Mouse (Mus musculus): ENCODE measurements around the gene Galr2. TPM values are rescaled to one million over a fixed set of nuclear protein-coding genes. Genes with fewer than 3 reads are reported as not detected.

Gene Galr2
- polyA plus RNA-seq, 1 experiment from 2014 or later, result 2.2 TPM

DNA sequence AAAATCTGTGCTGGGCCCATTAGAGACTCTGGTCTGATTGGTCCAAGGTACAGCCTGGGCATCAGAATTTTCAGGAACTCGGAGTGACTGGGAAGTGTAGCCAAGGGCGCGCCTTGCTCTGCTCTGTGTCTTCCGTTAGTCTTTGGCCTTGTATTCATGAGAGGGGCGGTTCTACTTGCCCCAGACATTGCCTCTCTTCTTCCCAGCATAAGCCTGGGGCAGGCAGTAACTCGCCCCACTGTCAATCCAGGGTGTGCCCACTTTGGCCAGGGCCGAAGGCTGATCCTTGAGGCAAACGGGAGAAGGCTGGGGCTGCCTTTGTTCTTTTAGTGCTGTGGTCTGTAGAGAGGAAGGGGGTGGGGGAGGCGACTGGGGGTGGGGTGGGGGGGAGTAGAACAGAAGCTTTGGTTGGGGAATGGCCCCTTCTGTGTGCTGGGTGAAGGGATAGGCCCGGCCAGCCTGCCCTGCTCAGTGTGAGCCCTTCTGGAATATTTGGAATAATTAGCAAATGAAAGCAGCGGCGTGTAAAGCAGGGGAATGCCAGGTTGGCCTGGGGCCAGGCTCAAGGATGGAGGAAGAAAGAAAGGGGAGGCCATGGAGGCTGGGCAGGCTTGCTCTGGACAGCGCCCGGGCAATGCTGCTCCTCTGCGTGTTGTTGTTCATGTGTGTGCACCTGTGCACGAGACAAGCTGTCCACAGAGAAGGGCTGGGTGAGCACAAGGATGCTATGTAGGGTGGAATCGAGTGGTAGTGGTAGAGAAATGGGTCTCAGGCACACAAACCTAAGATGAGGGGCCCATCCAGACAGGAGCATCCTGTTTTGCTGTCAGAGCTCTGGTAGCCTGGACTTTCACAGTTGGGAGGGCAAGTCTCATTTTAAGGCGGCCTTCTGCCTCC, 48.8 kb downstream of the Galr2 start:
- H3K27me3 ChIP-seq, result no peaks in the 10 kb centered on the region
- TF ChIP-seq CTCF (IDR thresholded peaks at IDR 0.05), result no peak
- ATAC-seq (no peak), DNase-seq (ENCODE audit: low read depth, low spot score) (no peak)
- POLR2A ChIA-PET, result no interaction called here
- CTCF ChIA-PET, result interaction anchor here (2.3 kb wide), 1 partner anchor 11 kb away, joined by 12 read pairs; no protein-coding TSS in a partner anchor
- in situ Hi-C loops (cut with MboI; ENCODE audit: low pct_unique_long_range_greater_than_20kb), result no loop called here

DNA sequence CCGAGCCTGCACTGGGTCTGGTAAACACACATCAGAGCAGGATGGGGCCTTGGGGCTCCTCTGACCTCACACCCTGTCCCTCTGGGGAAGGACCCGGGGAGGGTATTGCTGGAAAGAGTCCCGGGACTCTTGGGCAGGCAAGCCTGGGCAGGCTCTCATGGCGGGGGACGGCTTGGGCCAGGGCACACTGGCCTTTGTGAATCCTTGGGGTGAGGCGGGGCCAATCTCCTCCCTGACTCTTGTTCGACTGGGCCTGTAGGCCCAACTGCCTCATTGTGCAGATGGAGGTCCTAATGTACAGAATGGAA, 49.4 kb downstream of the Galr2 start:
- POLR2A ChIA-PET, result no interaction called here
- ATAC-seq, result no peak
- in situ Hi-C loops (cut with MboI; ENCODE audit: low pct_unique_long_range_greater_than_20kb), result no loop called here
- TF ChIP-seq CTCF (IDR thresholded peaks at IDR 0.05), result no peak
- H3K27me3 ChIP-seq, result no peaks in the 10 kb centered on the region
- DNase-seq (ENCODE audit: low read depth, low spot score), result no peak
- CTCF ChIA-PET, result interaction anchor here (2.3 kb wide), 1 partner anchor 12 kb away, joined by 12 read pairs; no protein-coding TSS in a partner anchor

DNA sequence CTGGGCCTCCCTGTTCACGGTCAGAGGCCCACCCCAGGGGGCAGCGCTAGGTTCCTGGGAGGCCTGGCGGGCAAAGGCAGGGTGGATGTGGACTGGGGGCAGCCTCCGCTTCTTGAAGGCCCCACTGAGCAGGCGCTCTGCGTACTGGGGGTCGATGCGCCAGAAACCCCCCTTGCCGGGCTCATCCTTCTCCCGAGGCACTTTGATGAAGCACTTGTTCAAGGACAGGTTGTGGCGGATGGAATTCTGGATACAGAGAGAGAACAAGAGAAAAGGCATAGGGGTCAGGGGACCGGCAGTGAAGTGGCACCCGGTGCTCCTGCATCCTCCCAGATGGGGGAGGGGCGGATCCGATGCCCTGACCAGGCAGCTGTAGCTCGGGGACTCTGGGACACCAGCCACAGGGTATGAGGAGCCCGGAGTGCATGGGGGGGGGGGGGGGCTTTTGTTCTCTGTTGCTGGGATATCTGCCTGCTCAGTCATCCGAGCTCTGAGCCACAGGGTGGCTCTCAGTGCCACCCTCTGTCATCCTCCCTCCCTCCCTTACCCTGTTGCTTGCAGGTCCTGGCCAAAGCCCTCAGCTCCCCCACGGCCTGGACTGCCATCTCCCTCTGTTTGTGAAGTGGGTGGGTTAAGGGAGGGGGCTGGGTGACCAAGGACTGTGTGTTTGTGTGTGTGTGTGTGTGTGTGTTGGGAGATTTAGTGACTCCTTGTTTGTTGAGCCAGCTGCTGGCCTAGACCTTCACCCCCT, 51.7 kb downstream of the Galr2 start:
- in situ Hi-C loops (cut with MboI; ENCODE audit: low pct_unique_long_range_greater_than_20kb), result no loop called here
- ChIA-PET POLR2A (interaction anchor here (0.7 to 1.5 kb wide), 3 partner anchors 14 to 187 kb away, joined by 3 to 4 read pairs (median 4); partner anchors contain the start of gene Exoc7), CTCF (interaction anchor here (0.9 to 1.3 kb wide), 3 partner anchors 12 to 114 kb away, joined by 3 to 5 read pairs (median 3); no protein-coding TSS in a partner anchor)
- no peaks in the 10 kb centered on the region for H3K27me3 ChIP-seq
- ATAC-seq (peak; percentile 13), DNase-seq (ENCODE audit: low read depth, low spot score) (peak; percentile 48)
- no peak for TF ChIP-seq CTCF (IDR thresholded peaks at IDR 0.05)

DNA sequence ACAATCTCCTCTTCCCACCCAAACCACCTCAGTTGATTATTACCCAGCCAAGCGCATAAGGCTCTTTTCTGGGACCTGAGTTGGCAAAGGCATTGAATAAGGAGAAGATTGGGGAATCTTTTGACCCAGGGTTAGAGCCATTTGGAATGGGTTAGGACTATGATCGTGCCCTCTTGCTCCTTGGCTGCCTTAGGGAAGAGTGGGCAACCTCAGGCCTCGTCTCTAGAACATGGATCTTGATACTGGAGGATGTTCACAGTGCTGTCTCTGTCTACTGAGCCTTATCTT, 52.2 kb downstream of the Galr2 start:
- no peak for DNase-seq (ENCODE audit: low read depth, low spot score)
- ChIA-PET CTCF (interaction anchor here (0.9 to 1.3 kb wide), 3 partner anchors 13 to 113 kb away, joined by 3 to 5 read pairs (median 3); no protein-coding TSS in a partner anchor), POLR2A (interaction anchor here (0.7 to 1.5 kb wide), 3 partner anchors 15 to 188 kb away, joined by 3 to 4 read pairs (median 4); partner anchors contain the start of gene Exoc7)
- no peak for TF ChIP-seq CTCF (IDR thresholded peaks at IDR 0.05)
- no peak for ATAC-seq
- H3K27me3 ChIP-seq, result no peaks in the 10 kb centered on the region
- in situ Hi-C loops (cut with MboI; ENCODE audit: low pct_unique_long_range_greater_than_20kb), result no loop called here

Other genes with a start within 250 kb of the Galr2 start
- 0.33 TPM for gene Unc13d, start 203.0 kb upstream of the Galr2 start, polyA plus RNA-seq (2021)
- gene Wbp2, start 193.9 kb upstream of the Galr2 start, polyA plus RNA-seq (2021), result 255 TPM
- 76.1 TPM for gene Trim47, start 153.7 kb upstream of the Galr2 start, polyA plus RNA-seq (2021)
- gene Trim65, start 149.8 kb upstream of the Galr2 start, polyA plus RNA-seq (2021), result 10.1 TPM
- gene Mrpl38, start 142.1 kb upstream of the Galr2 start, polyA plus RNA-seq (2021), result 89.7 TPM
- 49.2 TPM for gene Fbf1, start 112.8 kb upstream of the Galr2 start, polyA plus RNA-seq (2021)
- 53.6 TPM for gene Ten1, start 82.1 kb upstream of the Galr2 start, polyA plus RNA-seq (2021)
- gene Acox1, start 81.9 kb upstream of the Galr2 start, polyA plus RNA-seq (2021), result 67.1 TPM
- gene Evpl, start 42.9 kb upstream of the Galr2 start, polyA plus RNA-seq (2021), result 0.05 TPM
- 90.1 TPM for gene Srp68, start 6.7 kb upstream of the Galr2 start, polyA plus RNA-seq (2021)
- 63.6 TPM for gene Exoc7, start 26.3 kb downstream of the Galr2 start, polyA plus RNA-seq (2021)
- gene Foxj1, start 54.5 kb downstream of the Galr2 start, polyA plus RNA-seq (2021), result 8.6 TPM
- 40.5 TPM for gene Rnf157, start 132.1 kb downstream of the Galr2 start, polyA plus RNA-seq (2021)
- gene Ubald2, start 153.2 kb downstream of the Galr2 start, polyA plus RNA-seq (2021), result 84.7 TPM
- 0.35 TPM for gene Qrich2, start 185.3 kb downstream of the Galr2 start, polyA plus RNA-seq (2021)
- gene Prpsap1, start 213.3 kb downstream of the Galr2 start, polyA plus RNA-seq (2021), result 104 TPM
- 4.6 TPM for gene Sphk1, start 250.0 kb downstream of the Galr2 start, polyA plus RNA-seq (2021)

Data from Patski (cell line).